Mouse (Mus musculus) intestine, postnatal 0 days (tissue): Measurements from ENCODE around the gene Cdipt. TPM values are rescaled to one million over a fixed set of nuclear protein-coding genes. Genes with fewer than 3 reads are reported as not detected.

ENCODE experiments used
- ATAC-seq: fragments of 200-750 bp; cut with Nextera tagmentation; 2 replicates; pipeline ENCODE4 v1.8.0; 2017; ENCODE audit warnings: mild to moderate bottlenecking, moderate TSS enrichment, moderate library complexity
- H3K27ac ChIP-seq: fragments of 300-500 bp; sonication (generic); 2 replicates; pipeline ENCODE4 v1.5.1; 2014; ENCODE audit warnings: mild to moderate bottlenecking, low read depth, low read length, moderate library complexity
- H3K27me3 ChIP-seq: fragments of 300-500 bp; sonication (generic); replicated peaks from 2 replicates; pipeline ENCODE4 v1.6.1; 2014; ENCODE audit warnings: low read length, mixed read lengths; ENCODE audit not compliant: control insufficient read depth, insufficient read depth
- H3K36me3 ChIP-seq: fragments of 300-500 bp; sonication (generic); 2 replicates; pipeline ENCODE4 v1.6.1; 2014; ENCODE audit warnings: mild to moderate bottlenecking, moderate library complexity; ENCODE audit not compliant: control insufficient read depth, insufficient read depth
- H3K4me1 ChIP-seq: fragments of 300-500 bp; sonication (generic); replicated peaks from 2 replicates; pipeline ENCODE4 v1.6.1; 2014; ENCODE audit warnings: antibody characterized with exemption, low read length, mixed read lengths; ENCODE audit not compliant: control insufficient read depth, insufficient read depth
- H3K4me2 ChIP-seq: fragments of 300-500 bp; sonication (generic); replicated peaks from 2 replicates; pipeline ENCODE4 v1.6.1; 2014; ENCODE audit warnings: low read depth, mild to moderate bottlenecking, moderate library complexity
- H3K4me3 ChIP-seq: fragments of 300-500 bp; sonication (generic); 2 replicates; pipeline ENCODE4 v1.5.1; 2014; ENCODE audit warnings: low read depth, low read length
- H3K9ac ChIP-seq: fragments of 300-500 bp; sonication (generic); 2 replicates; pipeline ENCODE4 v1.6.1; 2014; ENCODE audit warnings: mild to moderate bottlenecking, low read depth, low read length
- H3K9me3 ChIP-seq: fragments of 300-500 bp; sonication (generic); 2 replicates; pipeline ENCODE4 v1.6.1; 2016; ENCODE audit warnings: mixed run types; ENCODE audit not compliant: control insufficient read depth
- CTCF ChIP-seq: sonication (generic); IDR thresholded peaks from 2 replicates; pipeline ENCODE4 v1.5.1; 2016; ENCODE audit warnings: low read depth, mild to moderate bottlenecking, control low read depth, antibody characterized with exemption, moderate library complexity
- WGBS: fragments of 180-500 bp; shearing (Covaris S2); extraction: QIAGEN DNeasy Blood & Tissue Kit; methylation state at CpG from one replicate; pipeline ENCODE4 v1.1.7; 2014; 5-methylcytosine and 5-hydroxymethylcytosine counted together
- polyA plus RNA-seq: library from polyadenylated mRNA; unstranded; fragments of >200 nt; fragmentation: Nextera tagmentation; extraction: Ambion mirVana; gene quantifications from 2 replicates; pipeline ENCODE4 v1.2.1, GENCODE M21; 2015

Gene Cdipt
- polyA plus RNA-seq, 1 experiment from 2014 or later: 169 TPM

- ATAC-seq: peak; percentile 15
- WGBS: 12% methylated on average over 14 of the region's 14 CpGs
- Histone ChIP-seq H3K9ac (peak overlapping the region; percentile 90), H3K27me3 (no peaks in the 10 kb centered on the region), H3K4me1 (0 out of 2 replicates have a peak, but pooled peaks cover 7% of the 10 kb centered on the region), H3K9me3 (no peaks in the 10 kb centered on the region), H3K4me2 (peak overlapping the region; percentile 76), H3K4me3 (peak overlapping the region; percentile 94), H3K27ac (peak overlapping the region; percentile 98), H3K36me3 (peaks cover 23% of the 10 kb centered on the region)
- TF ChIP-seq CTCF: no peak
Observed at GRCm38 (mm10) chr7:126976878-126977459, 1.3 kb downstream of the Cdipt start.

- Histone ChIP-seq H3K27me3 (no peaks in the 10 kb centered on the region), H3K4me2 (no peak overlapping the region), H3K36me3 (peaks cover 23% of the 10 kb centered on the region), H3K9ac (no peak overlapping the region), H3K27ac (no peak overlapping the region; the same call in 1 of the 2 replicates), H3K9me3 (no peaks in the 10 kb centered on the region), H3K4me3 (no peak overlapping the region), H3K4me1 (peaks cover 7% of the 10 kb centered on the region; the same call in 1 of the 2 replicates)
- whole genome bisulfite sequencing: 88% methylated on average over 6 of the region's 6 CpGs
- TF ChIP-seq CTCF: no peak
- ATAC-seq: no peak
Observed at GRCm38 (mm10) chr7:126978841-126979240, 3.1 kb downstream of the Cdipt start.

GRCm38 (mm10) chr7:126981601-126982000, 5.9 kb downstream of the Cdipt start:
- H3K9ac ChIP-seq: no peak overlapping the region
- no peaks in the 10 kb centered on the region for H3K27me3 ChIP-seq
- no peak overlapping the region for H3K27ac ChIP-seq
- TF ChIP-seq CTCF: no peak
- no peak overlapping the region for H3K4me2 ChIP-seq
- H3K4me1 ChIP-seq: no peaks in the 10 kb centered on the region; the same call in 1 of the 2 replicates
- no peaks in the 10 kb centered on the region for H3K9me3 ChIP-seq
- H3K36me3 ChIP-seq: peaks cover 23% of the 10 kb centered on the region
- WGBS: 83% methylated on average over 2 of the region's 2 CpGs
- no peak overlapping the region for H3K4me3 ChIP-seq
- no peak for ATAC-seq

- H3K36me3 ChIP-seq: peaks cover 27% of the 10 kb centered on the region
- no peaks in the 10 kb centered on the region; the same call in 1 of the 2 replicates for H3K4me1 ChIP-seq
- H3K27ac ChIP-seq: peak overlapping the region; percentile 57; the same call in 1 of the 2 replicates
- peak; percentile 14; the same call in 1 of the 2 replicates for ATAC-seq
- no peak overlapping the region for H3K4me2 ChIP-seq
- WGBS: 56% methylated on average over 4 of the region's 4 CpGs
- no peak for TF ChIP-seq CTCF
- H3K9ac ChIP-seq: no peak overlapping the region
- H3K9me3 ChIP-seq: no peaks in the 10 kb centered on the region
- no peak overlapping the region for H3K4me3 ChIP-seq
- H3K27me3 ChIP-seq: no peaks in the 10 kb centered on the region
Observed at GRCm38 (mm10) chr7:126982054-126982453, 6.3 kb downstream of the Cdipt start.

GRCm38 (mm10) chr7:126983113-126983512, 7.4 kb downstream of the Cdipt start:
- no peaks in the 10 kb centered on the region; the same call in 1 of the 2 replicates for H3K4me1 ChIP-seq
- peaks cover 33% of the 10 kb centered on the region for H3K36me3 ChIP-seq
- no peak overlapping the region for H3K27ac ChIP-seq
- no peak overlapping the region for H3K4me2 ChIP-seq
- no peak for ATAC-seq
- no peaks in the 10 kb centered on the region for H3K9me3 ChIP-seq
- WGBS: 84% methylated on average over 7 of the region's 7 CpGs
- H3K27me3 ChIP-seq: no peaks in the 10 kb centered on the region
- TF ChIP-seq CTCF: no peak
- no peak overlapping the region for H3K4me3 ChIP-seq
- H3K9ac ChIP-seq: no peak overlapping the region

GRCm38 (mm10) chr7:126984667-126985444, 9.1 kb downstream of the Cdipt start:
- Histone ChIP-seq H3K4me1 (no peaks in the 10 kb centered on the region; the same call in 1 of the 2 replicates), H3K27ac (no peak overlapping the region), H3K9ac (no peak overlapping the region), H3K36me3 (peaks cover 33% of the 10 kb centered on the region), H3K9me3 (no peaks in the 10 kb centered on the region), H3K4me2 (no peak overlapping the region), H3K27me3 (no peaks in the 10 kb centered on the region), H3K4me3 (no peak overlapping the region)
- TF ChIP-seq CTCF: no peak
- 52% methylated on average over 10 of the region's 10 CpGs for WGBS
- ATAC-seq: no peak
